Mouse (Mus musculus): ENCODE data around the gene Fam227a. TPM values are rescaled to one million over a fixed set of nuclear protein-coding genes. Genes with fewer than 3 reads are reported as not detected.

Gene Fam227a
- total RNA-seq, 2 experiments from 2014 or later, result 9.7 to 16.0 TPM

DNA sequence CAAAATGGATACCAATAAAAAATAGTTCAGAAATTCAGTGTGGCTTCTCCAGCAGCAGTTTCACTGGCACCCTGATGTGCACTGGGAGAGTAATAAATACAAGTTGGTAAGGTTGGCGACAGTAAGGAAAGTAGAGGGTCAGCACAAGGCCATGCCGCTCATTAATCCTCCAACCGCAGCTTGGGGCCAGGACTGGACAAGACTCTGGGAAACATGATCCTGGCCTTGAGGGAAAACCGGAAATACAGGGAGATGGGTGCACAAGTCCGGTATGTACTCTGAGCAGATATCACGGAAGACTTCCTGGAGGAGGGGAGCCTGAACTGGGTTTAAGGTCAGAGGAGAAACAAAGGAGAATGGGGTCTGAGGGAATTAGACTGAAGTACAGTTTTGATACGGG, 43.3 kb downstream of the Fam227a start:
- no peak for DNase-seq

DNA sequence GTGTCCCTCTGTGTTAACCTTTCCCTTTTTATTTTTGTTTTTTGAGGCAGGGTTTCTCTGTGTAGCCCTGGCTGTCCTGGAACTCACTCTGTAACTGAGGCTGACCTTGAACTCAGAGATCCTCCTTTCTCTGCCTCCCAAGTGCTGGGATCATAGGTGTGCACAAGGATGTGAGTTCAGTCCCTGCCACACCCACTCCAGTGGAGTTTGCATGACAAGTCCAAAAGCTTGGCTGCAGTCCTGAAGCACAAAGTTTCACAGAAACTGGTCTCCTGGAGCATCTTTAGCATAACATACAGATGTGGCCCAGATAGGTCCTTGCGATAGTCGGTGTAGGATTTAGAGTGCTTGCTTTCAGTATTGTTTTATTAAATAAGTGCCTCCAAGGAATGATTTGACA, 49.5 kb downstream of the Fam227a start:
- no peak for DNase-seq

DNA sequence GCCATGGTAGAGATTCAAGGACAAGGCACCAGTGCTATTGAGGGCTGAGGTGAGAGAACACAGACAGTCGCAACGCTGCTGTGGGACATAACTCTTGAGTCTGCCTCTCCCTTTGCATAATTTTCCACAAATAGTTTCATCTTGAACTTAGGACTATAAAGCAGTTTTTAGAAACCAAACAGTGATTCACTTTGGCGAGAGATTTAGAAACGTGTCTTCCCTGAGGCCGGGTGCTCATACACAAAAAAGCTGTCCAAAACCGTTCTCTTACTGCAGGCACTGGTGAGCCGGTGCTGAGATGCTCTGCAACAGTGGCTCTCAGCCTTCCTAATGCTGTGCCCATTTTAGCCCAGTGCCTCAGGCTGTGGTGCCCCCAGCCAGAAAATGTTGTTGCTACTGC, 50.5 kb downstream of the Fam227a start:
- DNase-seq, result no peak

DNA sequence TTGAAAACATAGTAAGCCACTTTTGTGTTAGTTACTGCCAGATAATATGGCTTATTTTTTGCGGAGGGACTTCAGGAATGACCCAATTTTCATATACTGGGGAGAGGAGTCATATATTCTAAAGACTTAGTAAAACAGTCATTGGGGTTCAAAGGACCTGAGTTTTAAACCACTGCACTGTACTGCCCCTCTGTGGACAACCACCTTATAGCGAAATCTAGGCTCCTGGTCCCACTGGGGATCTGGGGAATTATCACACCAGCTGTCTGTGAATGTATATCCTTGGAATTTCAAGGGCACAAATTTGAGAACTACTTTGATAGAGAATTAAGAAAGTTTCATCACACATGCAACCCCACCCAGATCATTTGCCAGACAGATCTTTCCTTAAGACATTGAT, 51.0 kb downstream of the Fam227a start:
- no peak for DNase-seq

DNA sequence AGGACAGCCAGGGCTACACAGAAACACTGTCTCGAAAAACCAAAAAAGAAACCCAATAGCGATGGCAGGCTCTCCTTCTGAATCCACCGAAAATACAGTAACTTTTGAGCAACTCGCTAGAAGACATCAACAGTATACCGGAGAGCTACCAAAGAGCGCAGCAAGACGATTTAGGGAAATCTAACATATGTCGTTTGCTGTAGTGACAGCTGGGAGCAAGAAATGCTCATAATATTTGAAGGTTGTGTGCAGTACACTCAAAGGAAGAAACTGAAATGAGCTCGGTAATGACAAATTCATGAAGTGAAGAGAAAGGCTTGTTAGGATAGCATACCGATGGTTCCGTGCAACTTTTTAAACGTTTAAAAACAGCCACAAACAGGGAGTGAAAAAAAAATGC, 52.6 kb downstream of the Fam227a start:
- DNase-seq, result no peak

DNA sequence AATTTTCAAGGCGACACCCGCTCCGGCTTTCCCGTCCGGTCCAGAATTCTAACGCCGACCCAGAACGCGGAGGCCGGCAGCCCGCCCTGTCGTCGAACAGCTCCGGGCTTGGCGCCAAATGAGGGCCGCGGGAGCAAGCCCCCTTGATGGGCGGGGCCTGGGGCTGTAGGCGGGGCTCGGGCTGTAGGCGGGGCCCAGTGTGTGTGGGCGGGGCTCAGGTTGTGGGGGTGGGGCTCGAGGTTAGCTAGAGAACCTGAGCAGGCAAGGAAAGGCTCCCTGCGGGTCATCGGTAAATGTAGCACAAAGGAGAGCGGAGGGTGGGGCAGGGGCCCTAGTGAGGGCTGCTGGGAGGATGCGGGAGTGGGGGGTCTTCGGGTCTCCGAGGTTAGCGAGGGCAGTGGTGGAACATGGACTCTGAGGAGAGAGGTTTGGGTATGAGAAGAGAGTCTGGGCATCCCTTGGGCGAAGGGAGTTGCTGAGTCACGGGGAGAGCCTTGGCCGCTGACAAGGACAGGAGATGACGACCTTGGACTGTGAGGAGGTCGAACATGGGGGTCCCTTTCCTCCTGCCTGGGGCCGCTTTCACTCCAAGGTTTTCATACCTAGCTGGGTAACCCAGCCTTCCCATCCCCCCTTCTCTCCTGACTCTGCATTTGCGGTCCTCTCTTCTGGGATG, 53.6 kb downstream of the Fam227a start, which contains the start of gene Dmc1:
TSS of gene Dmc1 (minus strand) at position 120 of the 676 bp plus-strand sequence.
- DNase-seq, result no peak

DNA sequence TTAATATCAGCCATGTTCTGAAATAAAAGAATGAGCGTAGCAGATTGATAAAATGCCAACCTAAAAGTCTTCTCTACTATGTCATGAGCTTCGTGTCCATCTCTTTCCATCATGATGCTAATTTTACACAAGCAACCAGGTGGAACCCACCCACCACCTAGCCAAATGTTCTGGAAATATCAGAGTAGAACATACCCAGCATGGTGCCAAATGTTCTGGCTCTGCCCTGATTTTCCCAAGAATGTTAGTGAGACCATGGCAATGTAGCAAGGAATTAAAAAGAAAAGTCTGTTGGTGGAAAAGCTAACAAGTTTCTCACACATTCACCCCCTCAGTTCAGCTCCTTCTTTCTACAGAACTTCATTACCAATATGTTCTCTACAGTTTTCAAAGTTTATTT, 58.6 kb downstream of the Fam227a start:
- DNase-seq, result peak in 1 of 2 experiments; percentile 29

DNA sequence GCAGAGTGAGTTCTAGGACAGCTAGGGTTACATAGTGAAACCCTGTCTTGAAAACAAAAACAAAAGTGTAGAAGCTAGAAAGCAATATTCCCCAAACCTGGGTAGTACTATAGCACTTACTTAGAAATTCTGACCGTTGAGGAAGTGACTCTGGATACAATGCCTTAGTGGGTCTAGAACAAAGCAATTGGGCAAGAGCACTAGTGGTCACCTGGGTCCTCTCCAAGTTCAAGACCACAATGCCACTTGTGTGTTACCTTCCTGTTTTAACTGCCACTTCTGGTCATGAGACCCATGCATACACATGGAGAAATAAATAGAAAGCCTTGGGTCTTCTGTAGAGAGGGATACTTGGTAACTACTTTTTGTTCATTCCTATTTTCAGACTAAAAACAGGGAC, 60.0 kb downstream of the Fam227a start:
- no peak for DNase-seq

DNA sequence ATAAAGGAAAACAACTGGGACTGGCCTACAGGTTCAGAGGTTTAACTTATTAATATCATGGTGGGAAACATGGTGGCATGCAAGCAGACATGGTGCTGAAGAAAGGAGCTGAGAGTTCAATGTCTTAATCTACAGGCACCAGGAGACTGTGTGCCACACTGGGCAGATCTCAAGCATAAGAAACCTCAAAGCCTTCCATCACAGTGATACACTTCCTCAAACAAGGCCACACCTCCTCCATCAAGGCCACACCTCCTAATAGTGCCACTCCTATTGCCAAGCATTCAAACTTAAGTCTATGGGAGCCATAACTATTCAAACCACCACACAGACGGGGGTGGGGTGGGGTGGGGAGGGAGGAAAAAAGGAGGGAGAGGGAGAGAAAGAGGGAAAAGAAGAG, 77.2 kb downstream of the Fam227a start:
- no peak for DNase-seq

DNA sequence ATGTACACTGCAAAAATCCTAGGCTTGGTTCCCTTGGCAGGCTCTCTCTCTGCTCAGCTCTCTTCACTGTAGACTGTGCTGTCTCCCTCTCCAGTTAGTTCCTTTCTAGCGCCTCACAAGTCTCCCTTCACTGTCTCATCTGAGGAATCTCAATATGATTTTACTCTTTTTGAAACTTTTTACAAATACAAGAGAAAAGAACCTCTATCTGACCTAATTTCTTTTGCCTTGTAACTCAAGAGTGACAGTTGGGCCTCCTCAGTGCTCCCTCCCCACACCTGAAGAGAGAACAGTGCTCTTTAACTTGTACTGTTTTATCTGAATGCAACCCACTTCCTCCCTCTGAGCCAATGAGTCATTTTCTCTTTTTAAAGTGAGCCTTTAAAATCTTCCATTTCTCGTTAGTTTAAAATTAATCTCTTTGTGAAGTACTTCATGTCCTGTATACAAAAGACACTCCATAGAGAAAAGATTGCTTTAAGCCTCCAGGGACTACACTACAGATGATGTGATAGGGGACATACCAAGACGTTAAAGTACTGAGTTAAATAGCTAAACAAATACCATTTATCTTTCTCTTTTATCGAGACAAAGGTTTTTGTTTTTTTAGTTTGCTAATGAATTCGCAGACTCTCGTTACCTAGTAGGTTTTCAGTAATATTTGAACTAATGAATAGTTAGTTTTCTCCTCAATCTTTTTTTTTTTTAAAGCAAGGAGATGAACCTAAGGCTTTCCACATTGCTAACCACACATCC, 80.9 kb downstream of the Fam227a start:
- no peak for DNase-seq

DNA sequence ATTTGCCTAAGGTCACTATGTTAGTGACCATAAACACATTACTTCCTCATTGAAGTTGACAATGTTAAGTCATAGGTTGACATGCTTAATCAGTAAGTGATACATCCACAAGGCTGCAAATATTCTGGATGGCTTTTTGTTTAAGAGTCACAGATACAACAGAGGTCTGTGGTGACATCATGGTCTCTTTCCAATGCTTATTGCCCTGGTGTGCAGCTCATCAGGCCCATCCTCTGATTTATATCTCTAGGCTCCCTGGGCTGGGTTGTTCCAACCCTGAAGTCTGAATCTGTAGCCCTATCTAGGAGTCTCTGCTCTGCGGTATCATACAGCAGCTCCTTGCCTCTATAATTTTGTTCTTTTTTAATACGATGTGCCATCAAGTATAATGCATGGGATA, 81.8 kb downstream of the Fam227a start:
- DNase-seq, result no peak

DNA sequence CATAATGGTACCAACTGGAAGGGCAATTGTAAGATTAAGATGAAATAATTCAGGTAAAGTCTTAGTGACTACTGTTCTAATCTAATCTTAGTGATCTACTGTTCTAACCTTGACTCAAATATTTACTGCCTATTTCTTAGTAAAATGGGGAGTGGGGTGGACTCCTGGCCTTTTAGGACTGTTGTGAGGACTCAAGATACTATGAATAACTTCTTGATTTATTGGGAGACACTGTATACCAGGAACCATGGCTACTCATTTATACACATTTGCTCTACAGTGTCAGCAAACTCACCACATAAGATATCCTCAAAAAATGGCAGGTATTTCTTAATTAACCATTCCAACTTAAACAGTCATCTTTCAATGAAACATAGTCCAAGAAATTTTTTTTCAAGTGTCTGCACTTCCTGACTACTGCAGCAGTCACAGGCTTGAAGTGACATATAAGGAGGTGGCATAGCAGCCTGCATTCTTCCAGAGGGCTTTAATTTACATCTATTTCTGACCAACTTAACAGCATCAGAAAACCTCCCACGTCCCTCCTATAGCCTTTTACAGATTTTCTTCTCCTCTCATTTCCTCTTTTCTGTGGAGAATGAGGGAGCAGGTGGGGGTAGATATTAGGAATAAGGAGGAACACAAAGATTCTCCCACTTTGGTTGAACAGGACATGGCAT, 83.1 kb downstream of the Fam227a start:
- no peak for DNase-seq

DNA sequence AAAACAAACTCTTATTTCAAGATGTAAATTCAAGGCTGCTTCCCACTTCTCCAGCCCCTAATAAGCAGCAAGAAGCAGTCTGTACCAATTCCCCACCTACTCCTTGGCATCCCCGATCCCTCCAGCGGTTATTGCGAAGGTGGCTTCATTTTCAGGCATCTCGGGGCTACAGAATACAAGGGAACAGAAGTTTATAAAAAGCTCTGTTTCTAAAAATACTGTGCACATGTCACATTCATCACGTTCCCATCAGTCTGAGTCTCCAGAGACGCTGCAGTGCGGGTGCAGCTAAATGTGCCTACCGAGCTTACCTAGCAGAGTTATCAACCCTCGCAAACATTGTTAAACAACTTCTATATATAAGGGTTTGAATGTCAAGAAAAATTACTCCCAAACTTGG, 96.3 kb downstream of the Fam227a start:
- DNase-seq, result peak; percentile 10 to 14

DNA sequence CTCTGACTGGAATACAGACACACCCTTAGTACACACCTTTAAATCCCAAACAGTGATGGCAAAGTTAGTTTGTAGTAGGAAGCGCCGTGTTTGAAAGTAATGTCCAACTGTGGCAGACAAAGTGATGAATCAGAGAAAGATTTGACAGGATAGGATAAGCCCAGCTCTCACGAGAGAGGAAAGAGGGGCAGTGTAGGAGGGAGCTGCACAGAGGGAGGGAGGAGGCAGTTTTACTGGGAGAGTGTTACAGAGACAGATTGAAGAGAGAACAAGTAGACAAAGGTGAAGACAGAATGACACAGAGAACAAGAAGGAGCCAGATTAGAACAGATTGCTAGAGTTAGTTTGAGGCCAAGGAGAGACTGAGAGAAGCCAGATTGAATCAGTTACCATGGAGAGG, 99.1 kb downstream of the Fam227a start:
- no peak for DNase-seq

Small RNAs within 50 kb of the gene (microRNA-seq; reads per million reads assigned to microRNA genes)
- 0 reads per million in 2 experiments for gene Gm27903

Other genes with a start within 250 kb of the Fam227a start
- gene Csnk1e, start 203.4 kb downstream of the Fam227a start, total RNA-seq (2021), result 100 to 1,000 TPM; 111 to 120 TPM
- 10 to 100 TPM; 69.5 to 75.8 TPM for gene Kcnj4, start 153.7 kb downstream of the Fam227a start, total RNA-seq (2021)
- gene Kdelr3, start 142.5 kb downstream of the Fam227a start, total RNA-seq (2021), result under 1 TPM in 1 of 2 experiments, not detected in 1; 0.32 TPM
- 100 to 1,000 TPM; 311 to 331 TPM for gene Ddx17, start 112.2 kb downstream of the Fam227a start, total RNA-seq (2021)
- gene Dmc1, start 53.8 kb downstream of the Fam227a start, total RNA-seq (2021), result 1 to 10 TPM; 1.1 to 2.2 TPM
- gene Cby1, start 243 bp upstream of the Fam227a start, total RNA-seq (2021), result 10 to 100 TPM; 43.2 to 44.3 TPM
- 100 to 1,000 TPM; 101 to 108 TPM for gene Tomm22, start 11.9 kb upstream of the Fam227a start, total RNA-seq (2021)
- 10 to 100 TPM; 48.4 to 50.1 TPM for gene Josd1, start 29.0 kb upstream of the Fam227a start, total RNA-seq (2021)
- gene Gtpbp1, start 31.9 kb upstream of the Fam227a start, total RNA-seq (2021), result 10 to 100 TPM; 48.6 to 51.6 TPM
- gene Sun2, start 83.6 kb upstream of the Fam227a start, total RNA-seq (2021), result 10 to 100 TPM; 25.3 to 31.9 TPM
- gene Dnal4, start 118.9 kb upstream of the Fam227a start, total RNA-seq (2021), result 10 to 100 TPM; 52.4 to 53.3 TPM
- gene Nptxr, start 145.8 kb upstream of the Fam227a start, total RNA-seq (2021), result 100 to 1,000 TPM; 729 to 800 TPM
- 10 to 100 TPM in 1 of 2 experiments, 1 to 10 TPM in 1; 5.8 to 10.8 TPM for gene Npcd, start 175.3 kb upstream of the Fam227a start, total RNA-seq (2021)
- 100 to 1,000 TPM; 335 to 366 TPM for gene Cbx6, start 175.7 kb upstream of the Fam227a start, total RNA-seq (2021)
- gene Apobec3, start 232.7 kb upstream of the Fam227a start, total RNA-seq (2021), result 1 to 10 TPM; 3.9 to 6.7 TPM

Data from layer of hippocampus, postnatal 36 days (tissue).